Mouse (Mus musculus) E14TG2a.4 (cell line): Measurements from ENCODE around the gene Foxn3.

Source experiments
- CTCF ChIP-seq: conservative IDR thresholded peaks from 2 replicates; pipeline ENCODE4 v1.5.1; 2014; ENCODE audit warnings: low read length
- NANOG ChIP-seq: IDR thresholded peaks from 2 replicates; pipeline ENCODE4 v1.6.1; 2014; ENCODE audit warnings: borderline replicate concordance, low read length, mixed read lengths
- POU5F1 ChIP-seq: IDR thresholded peaks from 2 replicates; pipeline ENCODE4 v1.6.1; 2014; ENCODE audit warnings: low read length, borderline replicate concordance

GRCm38 (mm10) chr12:99162639-99163341 is 400.6 kb downstream of the Foxn3 start:
- no peak for TF ChIP-seq CTCF
- no peak for TF ChIP-seq POU5F1
- no peak for TF ChIP-seq NANOG
